Mouse (Mus musculus) heart, postnatal 4 days (tissue): ENCODE results near the gene Unk. TPM values are rescaled to one million over a fixed set of nuclear protein-coding genes. Genes with fewer than 3 reads are reported as not detected.

Experiments
- DNase-seq: peaks from one replicate; pipeline ENCODE4 v3.0.0; 2021
- total RNA-seq, 2 experiments: library from RNA; stranded (reverse); gene quantifications; 2 replicates each; pipeline ENCODE4 v1.2.3; 2021

Unk gene
- total RNA-seq, 2 experiments from 2014 or later = 22.3 to 25.0 TPM

GRCm38 (mm10) chr11:116063562-116063961 is 33.4 kb downstream of the Unk start:
- DNase-seq = no peak

DNA sequence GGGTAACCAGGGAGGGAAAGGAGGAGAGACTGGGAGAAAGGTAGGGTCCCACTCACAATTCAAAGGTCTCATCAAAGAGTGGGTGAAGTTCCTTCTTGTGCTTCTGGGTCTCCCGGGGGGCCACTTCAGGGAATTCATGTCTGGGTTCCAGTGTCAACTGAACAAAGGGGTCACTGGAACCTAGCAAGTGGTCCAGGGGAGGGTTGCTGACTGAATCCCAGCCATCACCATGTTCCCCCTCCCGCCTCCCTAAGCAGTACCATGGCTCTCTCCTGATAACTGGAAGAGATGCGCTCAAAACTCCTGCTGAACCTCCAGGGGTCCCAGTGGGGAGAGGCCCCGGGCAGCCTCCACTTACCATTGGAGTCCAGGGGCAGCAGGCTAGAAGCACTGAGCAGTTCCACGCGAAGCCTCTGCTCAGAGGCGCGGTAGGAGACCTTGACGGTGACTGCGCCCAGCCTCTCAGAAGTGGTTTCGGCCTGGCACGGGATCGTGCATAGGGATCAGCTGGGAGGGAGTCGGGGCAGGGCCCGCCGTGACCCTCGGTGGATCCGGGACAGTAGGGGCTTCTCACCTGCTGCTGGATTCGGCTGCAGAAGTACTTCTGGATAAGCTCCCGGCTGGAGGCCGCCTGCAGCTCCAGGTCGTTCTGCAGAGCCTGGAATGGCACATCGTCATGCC is 34.2 kb downstream of the Unk start:
- DNase-seq = no peak

- no peak for DNase-seq
Measured at GRCm38 (mm10) chr11:116065345-116065744, 35.2 kb downstream of the Unk start.

DNA sequence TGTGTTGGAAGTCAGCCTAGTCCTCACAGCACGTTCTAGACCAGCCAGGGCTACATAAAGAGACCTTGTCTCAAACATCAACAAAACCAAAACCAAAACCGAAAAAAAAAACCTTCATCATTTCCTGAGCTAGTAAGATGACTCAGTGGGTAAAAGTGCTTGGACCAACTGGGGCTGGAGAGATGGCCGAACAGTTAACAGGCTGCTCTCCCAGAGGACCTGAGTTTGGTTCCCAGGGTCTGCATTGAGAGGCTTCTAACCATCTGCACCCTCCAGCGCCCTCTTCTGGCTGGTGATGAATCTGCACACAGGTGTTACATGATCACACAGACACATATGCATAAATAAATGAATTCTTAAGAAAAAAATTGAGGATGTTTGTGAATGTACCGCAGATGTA is 41.4 kb downstream of the Unk start:
- no peak for DNase-seq

GRCm38 (mm10) chr11:116072608-116073007 is 42.5 kb downstream of the Unk start:
- DNase-seq = no peak

DNA sequence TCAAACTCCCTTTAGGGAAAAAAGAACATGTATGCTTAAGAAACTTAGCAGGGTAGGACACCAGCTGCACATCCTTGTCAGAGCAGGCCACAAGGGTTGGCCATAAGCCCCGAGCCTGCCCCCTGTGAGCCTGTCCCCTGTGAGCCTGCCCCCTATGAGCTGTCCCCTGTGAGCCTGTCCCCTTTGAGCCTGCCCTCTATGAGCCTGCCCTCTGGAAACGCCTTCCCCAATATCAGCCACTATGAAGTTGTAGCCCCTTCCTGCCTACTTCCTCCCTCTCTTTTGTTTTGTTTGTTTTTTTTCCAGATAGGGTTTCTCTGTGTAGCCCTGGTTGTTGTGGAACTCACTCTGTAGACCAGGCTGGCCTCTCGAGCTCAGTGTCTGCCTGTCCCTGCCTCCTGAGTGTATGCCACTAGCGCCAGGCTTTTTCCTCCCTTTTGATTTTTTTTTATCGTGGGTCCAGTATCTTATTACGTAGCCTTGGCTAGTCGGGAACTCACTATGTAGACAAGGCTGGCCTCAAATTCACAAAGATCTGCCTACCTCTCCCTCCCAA is 44.4 kb downstream of the Unk start:
- no peak for DNase-seq

- DNase-seq = no peak
Measured at GRCm38 (mm10) chr11:116075539-116076265, 45.6 kb downstream of the Unk start.

- DNase-seq = no peak
Measured at GRCm38 (mm10) chr11:116076266-116076540, 46.1 kb downstream of the Unk start.

- DNase-seq = no peak
Measured at GRCm38 (mm10) chr11:116076836-116077235, 46.7 kb downstream of the Unk start.

DNA sequence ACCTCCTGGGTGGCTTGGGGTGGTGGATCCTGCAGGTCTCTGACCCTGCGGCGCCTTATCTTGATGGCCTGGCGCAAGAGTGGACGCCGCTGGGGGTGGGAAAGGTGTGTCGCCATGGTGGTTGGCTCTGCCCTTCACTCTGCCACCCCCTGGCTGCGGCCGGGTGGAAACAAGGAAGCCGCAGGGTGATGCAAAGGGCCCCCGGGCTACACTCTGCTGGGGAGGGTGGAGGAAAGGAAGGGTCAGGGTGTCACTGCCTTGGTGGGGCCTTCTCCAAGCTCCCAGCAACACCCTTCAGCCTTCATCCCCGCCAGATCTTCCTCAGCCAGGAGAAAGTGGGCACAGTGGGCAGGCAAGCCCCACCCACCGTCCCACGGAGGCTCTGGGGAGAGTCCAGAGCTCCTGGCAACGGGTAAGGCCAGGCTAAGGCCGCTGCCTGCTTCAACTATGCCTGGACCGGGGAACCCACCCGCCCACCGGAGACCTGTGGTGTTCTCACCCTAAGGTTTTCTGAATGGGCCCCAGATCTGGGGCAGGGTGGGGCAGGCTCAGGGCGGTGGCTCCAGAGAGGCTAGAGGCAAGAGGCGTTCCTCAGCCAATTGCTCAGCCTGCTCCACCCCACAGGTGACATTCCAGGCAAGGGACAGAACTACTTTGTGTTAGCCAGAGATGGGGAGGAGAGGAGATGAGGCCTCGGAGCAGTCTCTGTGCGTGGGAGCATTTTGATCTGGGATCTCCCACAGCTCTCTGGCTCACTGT is 47.5 kb downstream of the Unk start, which contains the start of gene Unc13d:
Unc13d (minus strand) TSS at position 516 of the 759 bp plus-strand sequence.
- DNase-seq = no peak

DNA sequence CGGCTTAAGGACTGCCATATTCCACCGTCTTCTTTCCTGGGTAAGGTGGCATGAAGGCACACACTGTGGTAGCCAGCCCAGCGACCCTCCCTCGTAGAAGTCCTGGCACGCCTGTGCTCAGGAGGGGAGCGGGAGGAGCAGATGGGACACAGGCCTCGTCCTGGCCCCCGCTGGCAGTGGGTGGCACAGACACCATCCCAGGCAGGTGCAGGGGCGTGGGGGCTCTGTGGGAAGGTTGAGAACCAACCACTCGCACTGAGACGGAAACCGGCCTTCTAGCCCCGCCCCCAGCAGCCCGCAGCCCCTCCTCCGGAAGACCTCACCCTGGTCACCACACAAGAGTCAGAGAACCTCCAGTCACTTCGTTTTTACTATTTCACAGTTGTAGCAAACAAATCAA is 48.1 kb downstream of the Unk start:
- peak; percentile 62 for DNase-seq

DNA sequence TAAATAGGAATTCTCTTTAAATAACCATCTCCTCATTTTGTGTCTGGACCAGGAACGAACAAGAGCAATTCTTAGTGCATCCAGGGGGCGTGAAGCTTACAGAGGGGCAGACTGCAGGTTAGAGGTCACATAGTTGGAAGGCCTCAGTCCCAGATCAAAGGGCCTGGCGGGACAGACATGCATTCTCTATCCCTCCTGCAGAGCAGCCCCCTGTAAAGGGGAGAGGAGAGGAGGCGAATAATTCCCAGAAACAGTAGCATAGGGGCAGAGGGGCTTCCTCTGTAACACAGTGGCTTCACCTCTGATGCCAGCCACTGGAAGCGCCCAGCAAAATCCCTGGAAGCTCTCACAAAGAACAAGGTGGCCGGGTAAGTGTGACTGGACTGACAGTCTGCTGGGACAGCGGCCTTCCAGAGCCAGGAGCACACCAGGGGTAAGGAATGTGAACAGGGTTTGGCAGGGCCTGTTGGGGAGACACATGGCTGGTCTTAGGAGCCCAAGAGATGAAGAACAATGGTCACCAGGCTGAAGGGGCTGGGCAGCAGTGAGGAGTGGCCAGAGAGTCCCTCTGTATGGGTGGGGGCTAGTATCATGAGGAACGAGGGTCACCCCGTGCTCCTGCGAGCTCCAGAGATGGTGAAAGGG is 48.7 kb downstream of the Unk start:
- no peak for DNase-seq

DNA sequence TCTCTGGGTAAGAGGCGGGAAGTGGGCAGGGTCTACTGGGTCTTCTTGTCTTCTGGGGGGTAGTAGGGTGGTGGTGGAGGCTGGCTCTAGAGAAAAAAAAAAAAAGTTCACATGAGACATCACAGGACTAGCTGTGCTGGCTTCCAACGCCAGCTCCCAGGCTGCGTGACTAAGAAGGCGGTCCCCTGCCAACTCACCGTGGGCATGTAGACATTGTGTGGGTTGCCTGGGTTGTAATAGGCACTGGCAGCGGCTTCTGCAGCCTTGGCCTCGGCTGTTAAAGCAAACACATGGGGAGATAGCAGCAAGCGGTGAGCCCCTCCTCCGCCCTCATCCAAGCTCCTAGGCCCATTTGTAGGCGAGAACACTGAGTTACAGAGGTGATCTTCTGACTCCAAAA is 49.4 kb downstream of the Unk start:
- DNase-seq = no peak

- DNase-seq = peak; percentile 68
Measured at GRCm38 (mm10) chr11:116081081-116081480, 51.0 kb downstream of the Unk start.

GRCm38 (mm10) chr11:116083096-116083672 is 53.1 kb downstream of the Unk start:
- DNase-seq = no peak

DNA sequence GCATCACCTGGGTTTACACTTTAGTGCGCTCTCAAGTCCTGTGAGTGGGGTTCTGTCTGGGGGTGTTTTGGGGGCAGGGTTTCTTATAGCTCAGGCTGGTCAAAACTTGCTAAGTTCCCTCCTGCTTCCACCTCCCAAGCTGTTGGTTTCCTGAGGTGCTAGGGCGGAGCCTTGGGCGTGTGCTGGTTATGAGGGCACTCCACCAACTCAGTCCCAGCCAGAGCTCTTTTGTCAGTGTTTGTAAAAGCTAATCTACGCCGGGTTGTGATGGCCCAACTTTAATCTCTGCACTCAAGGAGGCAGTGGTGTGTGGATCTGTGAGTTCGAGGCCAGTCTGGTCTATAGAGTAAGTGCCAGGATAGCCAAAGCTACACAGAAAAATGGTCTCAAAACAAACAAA is 54.0 kb downstream of the Unk start:
- DNase-seq = no peak

DNA sequence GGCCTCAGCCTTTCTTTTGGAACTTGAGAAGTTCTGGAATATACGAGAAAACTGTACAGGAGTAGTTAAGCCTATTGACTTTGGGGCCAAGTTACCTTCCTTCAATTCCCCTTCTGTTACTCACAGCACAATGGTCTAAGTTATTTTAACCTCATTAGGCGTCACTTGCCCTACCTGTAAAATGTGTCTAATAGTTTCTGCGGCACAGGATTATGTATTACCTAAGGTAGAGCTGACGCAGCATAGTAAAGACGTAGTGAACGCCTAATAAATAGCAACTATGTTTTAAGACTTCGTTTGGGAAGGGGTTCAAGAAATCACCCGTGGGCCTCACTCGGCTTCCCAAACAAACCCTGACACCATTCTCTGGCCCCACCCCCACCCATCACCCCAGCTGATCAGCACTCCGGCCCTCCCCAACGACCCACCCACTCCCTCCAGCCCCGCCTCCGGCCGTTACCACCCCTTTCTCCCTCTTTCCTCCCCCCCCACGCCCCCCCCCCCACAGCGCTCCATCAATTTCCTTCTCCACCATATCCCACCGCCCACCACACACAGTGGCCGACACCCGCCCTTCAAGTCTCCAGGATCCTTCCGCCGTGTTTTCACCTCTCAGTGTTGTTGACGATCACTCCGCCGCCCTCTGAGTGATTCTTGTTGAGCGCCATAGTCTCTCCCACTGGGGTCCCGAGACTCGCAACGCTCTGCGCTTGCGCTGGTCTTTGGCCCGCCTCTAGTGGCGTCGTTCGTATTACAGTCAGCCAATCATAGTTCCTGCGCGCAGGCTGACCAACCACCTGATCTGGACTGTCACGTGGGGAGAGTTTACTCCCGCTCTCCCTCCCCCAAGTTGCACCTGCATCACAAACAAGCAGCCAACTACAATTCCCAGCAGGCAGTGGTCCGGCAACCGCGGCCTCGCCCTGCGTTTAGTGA is 56.4 kb downstream of the Unk start, which contains the start of gene Wbp2:
Wbp2 (minus strand) TSS at position 738 of the 936 bp plus-strand sequence.
- DNase-seq = peak; percentile 98

DNA sequence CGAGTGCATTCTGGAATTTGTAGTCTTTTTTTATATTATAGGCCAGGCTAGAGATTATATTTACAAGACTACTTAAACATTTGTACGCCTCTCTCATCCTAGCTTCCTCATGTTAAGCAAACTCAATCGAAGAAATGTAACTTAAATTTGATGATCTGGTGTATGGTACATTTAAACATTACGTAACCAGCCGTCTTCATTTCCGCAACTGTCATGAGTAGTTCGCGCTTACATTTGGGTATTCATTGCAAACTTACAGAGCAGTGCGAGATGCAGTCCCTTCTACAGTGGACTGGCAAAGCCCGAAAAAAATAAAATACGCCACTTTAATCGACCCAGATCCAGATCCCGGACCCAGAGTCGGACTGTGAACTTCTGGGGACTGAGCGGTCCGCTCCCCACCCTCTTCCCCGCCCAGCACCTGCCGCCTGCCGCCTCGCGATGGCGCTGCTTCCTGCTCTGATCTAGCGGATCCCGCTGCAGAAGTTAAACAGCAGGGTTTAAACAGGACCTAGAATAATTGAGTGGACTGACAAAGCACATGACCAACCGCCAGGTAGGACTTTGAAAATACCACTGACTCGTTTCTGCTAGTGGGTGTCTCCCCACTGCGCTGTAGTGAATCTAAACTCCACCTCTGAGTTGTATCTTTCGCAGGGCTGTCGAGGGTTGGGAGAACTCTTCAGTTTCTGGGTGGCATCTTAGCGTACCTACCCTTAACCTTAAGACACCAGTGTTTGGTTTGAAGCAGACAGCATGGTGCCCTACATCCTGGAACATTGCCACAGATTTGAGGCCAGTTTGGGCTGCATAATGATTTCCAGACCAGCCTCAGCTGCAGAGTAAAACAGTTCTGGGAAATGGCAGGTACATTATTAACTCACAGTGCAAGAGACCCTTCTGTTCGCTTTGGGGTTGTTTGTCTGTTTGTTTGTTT is 57.3 kb downstream of the Unk start:
- peak; percentile 94 for DNase-seq

DNA sequence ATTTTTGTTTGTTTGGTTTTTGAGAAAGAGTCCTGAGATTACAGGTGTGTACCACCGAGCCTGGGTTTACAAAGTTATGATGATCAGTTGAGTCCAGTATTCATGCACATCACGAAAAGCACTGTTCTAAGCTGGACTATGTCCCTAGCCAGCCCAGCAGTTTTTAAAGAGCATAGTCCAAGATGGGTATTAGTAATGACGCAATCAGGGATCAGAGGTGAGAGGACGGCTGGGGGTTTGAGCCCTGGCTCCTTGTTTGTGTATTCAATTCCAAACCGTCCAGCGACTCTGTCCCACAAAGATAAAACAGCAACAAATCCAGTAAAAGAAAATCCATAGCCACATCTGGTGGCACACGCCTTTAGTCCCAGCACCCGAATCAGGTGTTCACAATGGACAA is 58.1 kb downstream of the Unk start:
- no peak for DNase-seq
